Mouse (Mus musculus): ENCODE results near the gene Oas1e. TPM values are rescaled to one million over a fixed set of nuclear protein-coding genes. Genes with fewer than 3 reads are reported as not detected.

Oas1e gene
- polyA plus RNA-seq, 1 experiment, result 3.6 TPM

DNA sequence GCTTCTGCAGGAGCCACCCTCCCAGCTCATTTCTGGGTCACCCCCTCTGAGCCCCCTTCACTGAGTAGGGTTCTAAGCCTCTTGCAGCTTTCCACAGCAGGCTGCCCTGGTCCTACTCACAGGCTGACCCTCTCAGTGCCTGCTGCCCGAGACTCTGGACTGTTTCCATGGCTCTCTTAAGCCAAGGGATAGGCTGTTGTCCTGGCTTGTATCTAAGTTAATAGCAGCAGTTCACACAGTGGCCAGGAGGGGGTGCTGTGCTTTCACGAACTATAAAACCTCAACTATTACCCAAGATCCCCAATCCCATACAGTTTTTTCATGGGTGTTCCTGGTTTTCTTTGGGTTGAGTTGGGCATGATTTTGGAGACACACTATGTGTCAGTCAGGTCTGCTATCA is 2.3 kb downstream of the Oas1e start:
- 8% methylated on average over 2 of the region's 2 CpGs for WGBS

GRCm38 (mm10) chr5:120787042-120787441 is 8.3 kb downstream of the Oas1e start:
- Histone ChIP-seq H3K36me3 (ENCODE audit: control insufficient read depth, insufficient read depth, low read length) (no peaks in the 10 kb centered on the region), H3K4me1 (ENCODE audit: control insufficient read depth, insufficient read depth, insufficient read length, low read length) (no peaks in the 10 kb centered on the region), H3K27ac (ENCODE audit: insufficient read depth, low read depth, low read length) (no peak overlapping the region), H3K4me3 (ENCODE audit: low read depth, low read length) (no peak overlapping the region), H3K27me3 (ENCODE audit: control insufficient read depth, insufficient read depth, low read length) (no peaks in the 10 kb centered on the region)
- TF ChIP-seq CTCF (IDR thresholded peaks at IDR 0.05; ENCODE audit: extremely low read depth, insufficient read length, insufficient replicate concordance, low read depth, low read length), result no peak
- TF ChIP-seq POLR2A (IDR thresholded peaks at IDR 0.05; ENCODE audit: low read depth, low read length), result no peak
- WGBS, result 57% methylated on average over 3 of the region's 3 CpGs

More for the DNA sequence above, 2.3 kb downstream of the Oas1e start:
- Histone ChIP-seq H3K27me3 (ENCODE audit: control insufficient read depth, insufficient read depth, low read length) (no peaks in the 10 kb centered on the region), H3K27ac (ENCODE audit: insufficient read depth, low read depth, low read length) (no peak overlapping the region), H3K36me3 (ENCODE audit: control insufficient read depth, insufficient read depth, low read length) (no peaks in the 10 kb centered on the region), H3K4me3 (ENCODE audit: low read depth, low read length) (no peak overlapping the region), H3K4me1 (ENCODE audit: control insufficient read depth, insufficient read depth, insufficient read length, low read length) (peaks cover 2% of the 10 kb centered on the region; the same call in 1 of the 2 replicates)
- TF ChIP-seq POLR2A (IDR thresholded peaks at IDR 0.05; ENCODE audit: low read depth, low read length), result no peak
- TF ChIP-seq CTCF (IDR thresholded peaks at IDR 0.05; ENCODE audit: extremely low read depth, insufficient read length, insufficient replicate concordance, low read depth, low read length), result peak; percentile 35; the same call in 1 of the 2 replicates

- H3K27ac ChIP-seq (ENCODE audit: insufficient read depth, low read depth, low read length), result no peak overlapping the region
- no peak for TF ChIP-seq CTCF (IDR thresholded peaks at IDR 0.05; ENCODE audit: extremely low read depth, insufficient read length, insufficient replicate concordance, low read depth, low read length)
- no peak for TF ChIP-seq POLR2A (IDR thresholded peaks at IDR 0.05; ENCODE audit: low read depth, low read length)
- no peaks in the 10 kb centered on the region for H3K27me3 ChIP-seq (ENCODE audit: control insufficient read depth, insufficient read depth, low read length)
- no peaks in the 10 kb centered on the region for H3K36me3 ChIP-seq (ENCODE audit: control insufficient read depth, insufficient read depth, low read length)
- no peak overlapping the region for H3K4me3 ChIP-seq (ENCODE audit: low read depth, low read length)
- H3K4me1 ChIP-seq (ENCODE audit: control insufficient read depth, insufficient read depth, insufficient read length, low read length), result peaks cover 6% of the 10 kb centered on the region; the same call in 1 of the 2 replicates
- WGBS, result 68% methylated on average over 2 of the region's 2 CpGs
Measured at GRCm38 (mm10) chr5:120782446-120782845, 12.9 kb downstream of the Oas1e start.

DNA sequence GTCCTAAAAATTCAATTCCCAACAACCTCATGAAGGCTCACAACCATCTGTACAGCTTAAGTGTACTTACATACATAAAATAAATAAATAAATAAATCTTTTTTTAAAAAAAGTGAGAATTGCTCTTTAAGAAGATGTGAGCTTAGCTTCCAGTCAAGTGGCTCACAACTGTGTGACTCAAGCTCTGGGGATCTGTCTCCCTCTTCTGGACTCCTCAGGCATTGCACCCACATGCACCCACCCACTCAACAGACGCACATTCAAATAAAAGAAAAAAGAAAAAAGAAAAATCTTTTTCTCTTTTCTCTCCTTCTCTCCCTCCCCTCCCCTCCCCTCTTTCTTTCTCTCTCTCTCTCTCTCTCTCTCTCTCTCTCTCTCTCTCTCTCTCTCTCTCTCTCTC is 13.7 kb downstream of the Oas1e start:
- H3K27ac ChIP-seq (ENCODE audit: insufficient read depth, low read depth, low read length), result no peak overlapping the region
- H3K27me3 ChIP-seq (ENCODE audit: control insufficient read depth, insufficient read depth, low read length), result no peaks in the 10 kb centered on the region
- H3K4me3 ChIP-seq (ENCODE audit: low read depth, low read length), result no peak overlapping the region
- no peaks in the 10 kb centered on the region for H3K36me3 ChIP-seq (ENCODE audit: control insufficient read depth, insufficient read depth, low read length)
- TF ChIP-seq POLR2A (IDR thresholded peaks at IDR 0.05; ENCODE audit: low read depth, low read length), result no peak
- peak; percentile 21; the same call in 1 of the 2 replicates for TF ChIP-seq CTCF (IDR thresholded peaks at IDR 0.05; ENCODE audit: extremely low read depth, insufficient read length, insufficient replicate concordance, low read depth, low read length)
- peaks cover 13% of the 10 kb centered on the region; the same call in 1 of the 2 replicates for H3K4me1 ChIP-seq (ENCODE audit: control insufficient read depth, insufficient read depth, insufficient read length, low read length)
- WGBS, result 100% methylated on average over 1 of the region's 1 CpGs

GRCm38 (mm10) chr5:120779922-120780321 is 15.4 kb downstream of the Oas1e start:
- WGBS, result 21% methylated on average over 3 of the region's 3 CpGs
- peaks cover 18% of the 10 kb centered on the region for H3K4me1 ChIP-seq (ENCODE audit: control insufficient read depth, insufficient read depth, insufficient read length, low read length)
- TF ChIP-seq POLR2A (IDR thresholded peaks at IDR 0.05; ENCODE audit: low read depth, low read length), result no peak
- no peak for TF ChIP-seq CTCF (IDR thresholded peaks at IDR 0.05; ENCODE audit: extremely low read depth, insufficient read length, insufficient replicate concordance, low read depth, low read length)
- H3K27me3 ChIP-seq (ENCODE audit: control insufficient read depth, insufficient read depth, low read length), result no peaks in the 10 kb centered on the region
- no peak overlapping the region for H3K4me3 ChIP-seq (ENCODE audit: low read depth, low read length)
- H3K27ac ChIP-seq (ENCODE audit: insufficient read depth, low read depth, low read length), result no peak overlapping the region
- H3K36me3 ChIP-seq (ENCODE audit: control insufficient read depth, insufficient read depth, low read length), result no peaks in the 10 kb centered on the region

- H3K4me1 ChIP-seq (ENCODE audit: control insufficient read depth, insufficient read depth, insufficient read length, low read length), result peaks cover 20% of the 10 kb centered on the region
- no peaks in the 10 kb centered on the region for H3K36me3 ChIP-seq (ENCODE audit: control insufficient read depth, insufficient read depth, low read length)
- TF ChIP-seq POLR2A (IDR thresholded peaks at IDR 0.05; ENCODE audit: low read depth, low read length), result no peak
- TF ChIP-seq CTCF (IDR thresholded peaks at IDR 0.05; ENCODE audit: extremely low read depth, insufficient read length, insufficient replicate concordance, low read depth, low read length), result no peak
- H3K27me3 ChIP-seq (ENCODE audit: control insufficient read depth, insufficient read depth, low read length), result no peaks in the 10 kb centered on the region
- 65% methylated on average over 2 of the region's 2 CpGs for WGBS
- no peak overlapping the region for H3K27ac ChIP-seq (ENCODE audit: insufficient read depth, low read depth, low read length)
- H3K4me3 ChIP-seq (ENCODE audit: low read depth, low read length), result no peak overlapping the region
Measured at GRCm38 (mm10) chr5:120778941-120779340, 16.4 kb downstream of the Oas1e start.

GRCm38 (mm10) chr5:120777478-120777877 is 17.9 kb downstream of the Oas1e start, which contains the start of gene Oas3:
Oas3 (minus strand) TSS chr5:120777661.
- H3K4me1 ChIP-seq (ENCODE audit: control insufficient read depth, insufficient read depth, insufficient read length, low read length), result peaks cover 20% of the 10 kb centered on the region
- TF ChIP-seq POLR2A (IDR thresholded peaks at IDR 0.05; ENCODE audit: low read depth, low read length) (peak; percentile 75; the same call in 1 of the 2 replicates), CTCF (IDR thresholded peaks at IDR 0.05; ENCODE audit: extremely low read depth, insufficient read length, insufficient replicate concordance, low read depth, low read length) (no peak)
- H3K27me3 ChIP-seq (ENCODE audit: control insufficient read depth, insufficient read depth, low read length), result no peaks in the 10 kb centered on the region
- 36% methylated on average over 9 of the region's 9 CpGs for WGBS
- peak within 1 kb of the TSS; percentile 72 for H3K4me3 ChIP-seq (ENCODE audit: low read depth, low read length)
- no peaks in the 10 kb centered on the region for H3K36me3 ChIP-seq (ENCODE audit: control insufficient read depth, insufficient read depth, low read length)
- H3K27ac ChIP-seq (ENCODE audit: insufficient read depth, low read depth, low read length), result peak within 1 kb of the TSS; percentile 91

Data from small intestine, adult 2 months (tissue).